Mouse (Mus musculus) thymus, adult 2 months (tissue): ENCODE data around the gene Kcng1. TPM values are rescaled to one million over a fixed set of nuclear protein-coding genes. Genes with fewer than 3 reads are reported as not detected.

Source experiments
- DNase-seq: peaks from one replicate; pipeline ENCODE4 v3.0.0; 2021
- H3K27ac ChIP-seq: fragments of 200-500 bp; 2 replicates; pipeline ENCODE4 v1.5.1; 2012; ENCODE audit warnings: low read length, control low read depth; ENCODE audit not compliant: control insufficient read depth, insufficient read depth
- H3K27me3 ChIP-seq: fragments of 200-500 bp; 2 replicates; pipeline ENCODE4 v1.6.1; 2012; ENCODE audit warnings: mild to moderate bottlenecking, low read length, moderate library complexity, mixed read lengths; ENCODE audit not compliant: control insufficient read depth, insufficient read depth
- H3K36me3 ChIP-seq: fragments of 200-500 bp; 2 replicates; pipeline ENCODE4 v1.6.1; 2012; ENCODE audit warnings: mild to moderate bottlenecking, low read length, moderate library complexity; ENCODE audit not compliant: control insufficient read depth, insufficient read depth
- H3K4me1 ChIP-seq: fragments of 200-500 bp; replicated peaks from 2 replicates; pipeline ENCODE4 v1.6.1; 2012; ENCODE audit warnings: low read length; ENCODE audit not compliant: control insufficient read depth, insufficient read depth
- H3K4me3 ChIP-seq: fragments of 200-500 bp; 2 replicates; pipeline ENCODE4 v1.5.1; 2012; ENCODE audit warnings: mild to moderate bottlenecking, low read length, control low read depth, moderate library complexity; ENCODE audit not compliant: control insufficient read depth, insufficient read depth
- CTCF ChIP-seq: fragments of 200-500 bp; IDR thresholded peaks from 2 replicates; pipeline ENCODE4 v1.5.1; 2012; ENCODE audit warnings: mild to moderate bottlenecking, control low read depth, low read length, moderate library complexity, borderline replicate concordance; ENCODE audit not compliant: control insufficient read depth, poor library complexity, insufficient read depth; ENCODE audit errors: extremely low read depth
- POLR2A ChIP-seq: fragments of 200-500 bp; IDR thresholded peaks from 2 replicates; pipeline ENCODE4 v1.6.1; 2012; ENCODE audit warnings: mild to moderate bottlenecking, low read length, control low read depth, moderate library complexity; ENCODE audit not compliant: control insufficient read depth, poor library complexity, insufficient read depth; ENCODE audit errors: extremely low read depth
- WGBS: fragments of 180-500 bp; shearing (Covaris S2); methylation state at CpG from one replicate; pipeline ENCODE4 v1.1.7; 2018; 5-methylcytosine and 5-hydroxymethylcytosine counted together
- polyA plus RNA-seq: library from polyadenylated mRNA; depleted of rRNA; stranded (reverse); fragments of >200 nt; gene quantifications from 2 replicates; pipeline ENCODE4 v1.2.3, GENCODE M21; 2012

Gene Kcng1
- polyA plus RNA-seq, 1 experiment = 0.01 TPM

- H3K36me3 ChIP-seq = no peaks in the 10 kb centered on the region
- H3K27me3 ChIP-seq = no peaks in the 10 kb centered on the region
- H3K27ac ChIP-seq = no peak overlapping the region
- TF ChIP-seq POLR2A (no peak), CTCF (no peak)
- peak; percentile 27 for DNase-seq
- H3K4me1 ChIP-seq = no peaks in the 10 kb centered on the region
- WGBS = 79% methylated on average over 7 of the region's 7 CpGs
- H3K4me3 ChIP-seq = no peak overlapping the region
Observed at GRCm38 (mm10) chr2:168268033-168268432, 13.5 kb downstream of the Kcng1 start.

GRCm38 (mm10) chr2:168260900-168261299 lies 20.6 kb downstream of the Kcng1 start:
- TF ChIP-seq POLR2A = no peak
- no peak for TF ChIP-seq CTCF
- no peak overlapping the region for H3K4me3 ChIP-seq
- H3K27me3 ChIP-seq = no peaks in the 10 kb centered on the region
- no peak overlapping the region for H3K27ac ChIP-seq
- 93% methylated on average over 10 of the region's 10 CpGs for WGBS
- no peak for DNase-seq
- no peaks in the 10 kb centered on the region for H3K4me1 ChIP-seq
- H3K36me3 ChIP-seq = no peaks in the 10 kb centered on the region

DNA sequence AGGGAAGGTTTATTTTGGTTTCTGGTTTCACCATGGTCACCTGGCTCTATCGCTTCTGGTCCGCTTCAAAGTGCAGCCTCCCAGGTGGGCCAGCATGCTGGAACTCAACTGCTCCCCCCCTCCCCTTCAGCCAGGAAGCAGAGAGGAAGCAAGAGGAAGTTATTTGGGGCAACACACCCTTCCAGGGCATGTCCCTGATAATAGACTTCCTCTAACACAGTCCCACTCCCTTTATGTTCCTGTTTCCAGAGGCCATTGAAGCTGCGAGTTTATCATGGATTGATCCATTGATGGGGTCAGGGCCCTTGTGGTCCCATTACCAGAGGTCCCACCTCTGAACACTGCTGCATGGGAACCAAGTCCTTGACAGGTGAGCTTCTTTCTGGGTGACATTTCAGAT lies 21.4 kb downstream of the Kcng1 start:
- DNase-seq = no peak
- Histone ChIP-seq H3K27me3 (no peaks in the 10 kb centered on the region), H3K36me3 (no peaks in the 10 kb centered on the region), H3K4me1 (no peaks in the 10 kb centered on the region), H3K27ac (no peak overlapping the region), H3K4me3 (no peak overlapping the region)
- 76% methylated on average over 3 of the region's 3 CpGs for WGBS
- TF ChIP-seq POLR2A = no peak
- no peak for TF ChIP-seq CTCF

DNA sequence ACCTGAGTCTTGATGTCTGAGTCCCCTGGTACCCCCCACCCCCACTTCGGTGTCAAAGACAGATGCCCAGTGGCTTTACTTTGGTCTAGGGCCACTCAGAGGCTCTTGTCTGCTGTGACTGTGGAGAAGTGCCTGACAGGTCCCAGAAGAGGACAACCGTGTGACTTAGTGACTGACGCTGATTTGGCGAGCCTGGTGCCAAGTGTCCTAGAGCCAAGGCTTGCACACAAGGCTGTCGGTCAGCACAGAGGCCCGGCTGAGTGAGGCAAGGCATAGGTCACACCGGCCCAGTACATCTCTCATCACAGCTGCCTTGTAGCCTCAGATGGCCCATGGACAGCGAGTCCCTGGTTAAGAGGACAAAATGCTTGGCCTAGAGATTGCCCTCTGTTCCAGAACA lies 22.5 kb downstream of the Kcng1 start:
- Histone ChIP-seq H3K4me3 (no peak overlapping the region), H3K4me1 (no peaks in the 10 kb centered on the region), H3K27ac (no peak overlapping the region), H3K36me3 (no peaks in the 10 kb centered on the region), H3K27me3 (no peaks in the 10 kb centered on the region)
- no peak for DNase-seq
- 94% methylated on average over 8 of the region's 8 CpGs for WGBS
- TF ChIP-seq POLR2A (no peak), CTCF (no peak)

- no peaks in the 10 kb centered on the region for H3K27me3 ChIP-seq
- H3K27ac ChIP-seq = no peak overlapping the region
- no peaks in the 10 kb centered on the region for H3K4me1 ChIP-seq
- no peak for DNase-seq
- no peaks in the 10 kb centered on the region for H3K36me3 ChIP-seq
- no peak for TF ChIP-seq CTCF
- no peak for TF ChIP-seq POLR2A
- 42% methylated on average over 4 of the region's 4 CpGs for WGBS
- no peak overlapping the region for H3K4me3 ChIP-seq
Observed at GRCm38 (mm10) chr2:168257188-168257587, 24.3 kb downstream of the Kcng1 start.

- H3K4me1 ChIP-seq = no peaks in the 10 kb centered on the region
- WGBS = 95% methylated on average over 3 of the region's 3 CpGs
- no peak for DNase-seq
- TF ChIP-seq CTCF (no peak), POLR2A (no peak)
- no peaks in the 10 kb centered on the region for H3K27me3 ChIP-seq
- no peak overlapping the region for H3K4me3 ChIP-seq
- H3K27ac ChIP-seq = no peak overlapping the region
- H3K36me3 ChIP-seq = no peaks in the 10 kb centered on the region
Observed at GRCm38 (mm10) chr2:168256506-168256905, 25.0 kb downstream of the Kcng1 start.

DNA sequence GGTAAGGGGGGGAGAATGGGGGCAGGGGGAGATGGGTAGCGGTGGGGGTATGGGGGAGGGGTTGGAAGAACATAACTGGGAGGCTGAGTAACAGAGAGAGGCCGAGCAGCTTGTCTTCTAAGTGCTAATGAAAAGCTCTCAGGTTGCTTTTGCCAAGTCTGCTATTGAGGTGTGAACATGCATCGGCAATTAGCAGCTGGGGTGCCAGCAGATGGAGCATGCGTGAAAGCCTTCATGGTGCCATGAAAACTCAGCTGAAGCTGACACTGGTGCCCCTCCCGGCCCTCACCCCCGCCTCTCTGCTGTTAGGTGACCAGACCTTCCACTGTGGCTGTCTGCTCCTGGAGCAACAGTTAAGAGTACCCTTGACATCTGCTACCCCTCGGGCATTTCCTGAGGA lies 27.7 kb downstream of the Kcng1 start:
- TF ChIP-seq POLR2A (no peak), CTCF (no peak)
- WGBS = 41% methylated on average over 7 of the region's 7 CpGs
- H3K27ac ChIP-seq = no peak overlapping the region
- no peak overlapping the region for H3K4me3 ChIP-seq
- H3K36me3 ChIP-seq = no peaks in the 10 kb centered on the region
- H3K27me3 ChIP-seq = no peaks in the 10 kb centered on the region
- H3K4me1 ChIP-seq = no peaks in the 10 kb centered on the region
- DNase-seq = no peak
